ENCODE assay signal across 36 mouse cellular contexts in the genomic region with DNA sequence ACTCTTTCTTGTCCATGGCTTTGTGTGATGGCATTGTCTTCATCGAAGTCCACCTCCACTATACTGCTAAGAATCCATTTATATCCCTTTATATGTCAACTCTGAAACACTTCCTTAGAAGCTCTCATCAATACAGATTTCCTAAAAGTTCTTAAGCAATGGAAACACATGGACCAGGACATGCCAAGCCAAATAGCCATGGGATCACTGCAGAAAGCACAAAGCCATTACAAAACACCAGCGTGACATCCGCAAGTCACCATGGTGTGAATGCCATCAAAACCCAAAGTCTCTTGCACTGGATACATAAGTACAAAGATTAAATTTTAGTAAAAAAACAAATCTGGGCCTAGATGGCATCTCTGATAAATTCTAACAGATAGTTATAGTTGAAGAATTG. TPM values are rescaled to one million over a fixed set of nuclear protein-coding genes. Genes with fewer than 3 reads are reported as not detected.
"Had no signal": no experiment of that assay in that cellular context is flagged by ENCODE, and none has a peak within 500 bp of the region (broad histone marks: within the 10 kb centered on the region; RNA-seq: fewer than 3 reads in every experiment).

No protein-coding gene starts in this region.

- H3K27me3 ChIP-seq: embryonic facial prominence, embryonic 12.5 days; embryonic facial prominence, embryonic 13.5 days; embryonic facial prominence, embryonic 15.5 days; forebrain, embryonic 12.5 days; forebrain, embryonic 13.5 days; forebrain, embryonic 15.5 days had no signal

- DNase-seq: cerebellum, adult 2 months; cerebellum, adult 8-10 months; cerebellum, adult 9-10 months; cerebellum, adult 9-11 months; cerebellum, postnatal 10 days; cerebellum, postnatal 14 days; cerebellum, postnatal 25 days; cerebellum, postnatal 36 days; embryo, embryonic 11 days; forebrain, postnatal 0 days; gastrocnemius, adult 2 months; gastrocnemius, postnatal 10 days; gastrocnemius, postnatal 14 days; gastrocnemius, postnatal 25 days; gastrocnemius, postnatal 36 days; heart, adult 18-20 months; heart, adult 2 months had no signal

- H3K9ac ChIP-seq: embryonic facial prominence, embryonic 12.5 days; embryonic facial prominence, embryonic 13.5 days; embryonic facial prominence, embryonic 15.5 days; forebrain, embryonic 12.5 days; forebrain, embryonic 13.5 days; forebrain, embryonic 15.5 days; forebrain, postnatal 0 days had no signal

- H3K4me2 ChIP-seq: embryonic facial prominence, embryonic 12.5 days; embryonic facial prominence, embryonic 13.5 days; embryonic facial prominence, embryonic 15.5 days; forebrain, embryonic 12.5 days; forebrain, embryonic 13.5 days; forebrain, embryonic 15.5 days had no signal

- H3K27ac ChIP-seq: embryonic facial prominence, embryonic 10.5 days; embryonic facial prominence, embryonic 12.5 days; embryonic facial prominence, embryonic 13.5 days; embryonic facial prominence, embryonic 15.5 days; forebrain, embryonic 10.5 days; forebrain, embryonic 12.5 days; forebrain, embryonic 13.5 days; forebrain, embryonic 15.5 days; gastrocnemius, adult 2 months; heart, adult 2 months had no signal

- H3K9me3 ChIP-seq: embryonic facial prominence, embryonic 10.5 days; embryonic facial prominence, embryonic 12.5 days; embryonic facial prominence, embryonic 13.5 days; embryonic facial prominence, embryonic 15.5 days; forebrain, embryonic 10.5 days; forebrain, embryonic 12.5 days; forebrain, embryonic 13.5 days; forebrain, embryonic 15.5 days had no signal

- ATAC-seq: forebrain, embryonic 13.5 days; forebrain, embryonic 14.5 days; forebrain, embryonic 15.5 days; forebrain, embryonic 16.5 days; forebrain, postnatal 0 days had no signal

- H3K4me1 ChIP-seq: embryonic facial prominence, embryonic 12.5 days; embryonic facial prominence, embryonic 13.5 days; embryonic facial prominence, embryonic 15.5 days; forebrain, embryonic 12.5 days; forebrain, embryonic 13.5 days; forebrain, embryonic 15.5 days had no signal

- H3K4me3 ChIP-seq: embryonic facial prominence, embryonic 10.5 days; embryonic facial prominence, embryonic 12.5 days; embryonic facial prominence, embryonic 13.5 days; embryonic facial prominence, embryonic 15.5 days; erythroblast, embryonic 14.5 days; forebrain, embryonic 10.5 days; forebrain, embryonic 12.5 days; forebrain, embryonic 13.5 days; forebrain, embryonic 15.5 days; gastrocnemius, adult 2 months; heart, adult 2 months had no signal

- H3K36me3 ChIP-seq: embryonic facial prominence, embryonic 10.5 days; embryonic facial prominence, embryonic 12.5 days; embryonic facial prominence, embryonic 13.5 days; embryonic facial prominence, embryonic 15.5 days; forebrain, embryonic 10.5 days; forebrain, embryonic 12.5 days; forebrain, embryonic 15.5 days had no signal

RNA-seq across cellular contexts. Expression of a gene that starts 15.3 kb away (rescaled TPM):
- total RNA-seq: common myeloid progenitor, adult 5-6 weeks; gastrocnemius, adult 2 months; gastrocnemius, postnatal 10 days; gastrocnemius, postnatal 14 days; gastrocnemius, postnatal 25 days; gastrocnemius, postnatal 36 days; granulocyte monocyte progenitor cell, adult 5-6 weeks; heart, adult 18-20 months; heart, adult 2 months; heart, adult 8-10 months had no signal
- polyA plus RNA-seq: embryonic facial prominence, embryonic 11.5 days; embryonic facial prominence, embryonic 15.5 days; erythroblast, embryonic 14.5 days; forebrain, embryonic 10.5 days; gonadal fat pad, adult 2 months; heart, adult 2 months had no signal

RNA-seq across cellular contexts. Expression of a gene that starts 15.5 kb away (rescaled TPM):
- total RNA-seq: common myeloid progenitor, adult 5-6 weeks; gastrocnemius, adult 2 months; gastrocnemius, adult 8-10 months; gastrocnemius, postnatal 14 days; gastrocnemius, postnatal 25 days; gastrocnemius, postnatal 36 days; granulocyte monocyte progenitor cell, adult 5-6 weeks; heart, adult 18-20 months; heart, adult 2 months; heart, adult 8-10 months had no signal
- polyA plus RNA-seq: embryonic facial prominence, embryonic 11.5 days; embryonic facial prominence, embryonic 12.5 days; embryonic facial prominence, embryonic 13.5 days; embryonic facial prominence, embryonic 14.5 days; embryonic facial prominence, embryonic 15.5 days; forebrain, embryonic 11.5 days; forebrain, embryonic 12.5 days; forebrain, embryonic 13.5 days; forebrain, embryonic 14.5 days; forebrain, embryonic 15.5 days; forebrain, postnatal 0 days; heart, adult 2 months had no signal

RNA-seq across cellular contexts. Expression of a gene that starts 51.8 kb away (rescaled TPM):
- total RNA-seq: common myeloid progenitor, adult 5-6 weeks; forebrain, postnatal 0 days; gastrocnemius, adult 2 months; gastrocnemius, postnatal 25 days; gastrocnemius, postnatal 36 days; granulocyte monocyte progenitor cell, adult 5-6 weeks; heart, adult 18-20 months; heart, adult 2 months; heart, adult 8-10 months had no signal
- polyA plus RNA-seq: cerebellum, adult 2 months; embryonic facial prominence, embryonic 10.5 days; embryonic facial prominence, embryonic 11.5 days; embryonic facial prominence, embryonic 12.5 days; embryonic facial prominence, embryonic 13.5 days; embryonic facial prominence, embryonic 14.5 days; embryonic facial prominence, embryonic 15.5 days; forebrain, embryonic 10.5 days; forebrain, embryonic 11.5 days; forebrain, embryonic 16.5 days; heart, adult 2 months had no signal
